Mouse (Mus musculus) G1E (cell line): ENCODE measurements around the gene Defb3.

Experiments used
- CTCF ChIP-seq: IDR thresholded peaks from 2 replicates; pipeline ENCODE4 v1.5.1; 2012; ENCODE audit warnings: low read depth, low read length, inconsistent platforms, mixed read lengths
- GATA1 ChIP-seq: IDR thresholded peaks from 2 replicates; pipeline ENCODE4 v1.6.1; 2012; ENCODE audit warnings: borderline replicate concordance, low read length, inconsistent platforms, mixed read lengths
- POLR2AphosphoS5 ChIP-seq: IDR thresholded peaks from 2 replicates; pipeline ENCODE4 v1.6.1; 2012; ENCODE audit warnings: low read depth, low read length, inconsistent platforms; ENCODE audit not compliant: insufficient replicate concordance
- TAL1 ChIP-seq: conservative IDR thresholded peaks from 2 replicates; pipeline ENCODE4 v1.6.1; 2012; ENCODE audit warnings: low read depth, low read length, inconsistent platforms, mixed read lengths

DNA sequence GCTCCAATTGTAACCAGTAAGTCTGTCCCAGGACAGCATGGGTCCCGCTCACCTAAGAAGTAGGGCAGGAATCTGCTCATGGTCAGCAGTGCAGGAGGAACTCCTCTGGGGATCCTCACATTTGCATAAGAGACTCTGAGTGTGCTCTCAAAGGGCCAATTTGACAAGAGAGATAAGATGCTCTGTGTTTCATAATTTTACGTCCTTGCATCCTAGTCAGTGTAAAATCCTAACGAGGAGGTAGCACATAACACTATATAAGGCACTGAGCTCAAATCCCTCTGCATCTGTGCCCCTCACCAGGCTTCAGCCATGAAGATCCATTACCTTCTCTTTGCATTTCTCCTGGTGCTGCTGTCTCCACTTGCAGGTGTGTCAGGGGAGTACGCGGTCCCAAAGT lies 45.9 kb upstream of the Defb3 start, which contains the start of gene Defb5:
- TF ChIP-seq CTCF (no peak), POLR2AphosphoS5 (no peak), GATA1 (no peak), TAL1 (no peak)
